In the genomic region with DNA sequence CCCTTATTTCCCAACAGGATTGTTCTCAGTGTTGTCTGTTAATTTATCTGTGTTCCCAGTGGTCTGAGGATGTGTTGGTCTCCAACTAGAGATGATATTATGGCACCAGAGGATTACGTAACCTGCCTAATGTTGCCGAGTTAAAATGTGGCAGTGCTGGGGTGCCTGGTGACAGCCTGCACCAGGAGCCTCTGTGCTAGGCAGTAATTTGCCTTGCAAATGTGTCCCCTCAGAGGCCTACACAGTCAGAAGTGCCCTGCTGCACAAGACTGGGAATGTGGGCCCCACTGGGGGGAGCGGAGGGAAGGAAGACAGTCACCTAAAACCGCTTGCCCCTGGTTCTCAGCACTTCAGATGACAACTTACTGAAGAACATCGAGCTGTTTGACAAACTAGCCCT, we compare ENCODE assay signal across 24 mouse cellular contexts. TPM values are rescaled to one million over a fixed set of nuclear protein-coding genes. Genes with fewer than 3 reads are reported as not detected.
DNase-seq lines count a peak whose midpoint lies in the region; ATAC-seq and TF ChIP-seq lines count a peak whose summit lies in the region.
"Had no signal": no experiment of that assay in that cellular context is flagged by ENCODE, and none has a peak within 500 bp of the region (broad histone marks: within the 10 kb centered on the region; RNA-seq: fewer than 3 reads in every experiment).

No protein-coding gene starts in this region.

- H3K4me2 ChIP-seq in forebrain, embryonic 13.5 days = no peak overlapping the region
- H3K4me2 ChIP-seq in forebrain, postnatal 0 days (ENCODE audit: low read depth) = no peak overlapping the region
- H3K4me2 ChIP-seq in CH12.LX (ENCODE audit: insufficient read depth, low read depth, poor library complexity, severe bottlenecking) = peak overlapping the region; percentile 81
- H3K4me2 ChIP-seq in hindbrain, embryonic 14.5 days (replicated peaks) = no peak overlapping the region
- no peak overlapping the region for H3K4me2 ChIP-seq in intestine, postnatal 0 days (replicated peaks; ENCODE audit: low read depth)
- H3K4me2 ChIP-seq: embryonic facial prominence, embryonic 12.5 days; heart, embryonic 15.5 days had no signal

- peaks cover 9% of the 10 kb centered on the region; the same call in 1 of the 2 replicates for H3K4me1 ChIP-seq in forebrain, embryonic 13.5 days
- H3K4me1 ChIP-seq in forebrain, postnatal 0 days (ENCODE audit: insufficient read depth) = no peaks in the 10 kb centered on the region
- peaks cover 23 to 76% of the 10 kb centered on the region in 2 experiments for H3K4me1 ChIP-seq in CH12.LX (ENCODE audit: control insufficient read depth in 1 of 2, insufficient read depth in 2 of 2)
- no peaks in the 10 kb centered on the region for H3K4me1 ChIP-seq in cortical plate, adult 2 months (ENCODE audit: control insufficient read depth, insufficient read depth, low read length)
- H3K4me1 ChIP-seq in hindbrain, embryonic 14.5 days (replicated peaks; ENCODE audit: control insufficient read depth, insufficient read depth, low read length) = no peaks in the 10 kb centered on the region
- H3K4me1 ChIP-seq in intestine, postnatal 0 days (replicated peaks; ENCODE audit: control insufficient read depth, insufficient read depth, low read length) = no peaks in the 10 kb centered on the region
- H3K4me1 ChIP-seq: heart, embryonic 15.5 days had no signal

- 0 out of 2 replicates have a peak, but pooled peaks have one; percentile 41 for ATAC-seq in forebrain, embryonic 13.5 days
- no peak for ATAC-seq in forebrain, postnatal 0 days
- ATAC-seq in hindbrain, embryonic 14.5 days (ENCODE audit: low FRiP score) = no peak
- no peak for ATAC-seq in intestine, postnatal 0 days
- ATAC-seq: hindbrain, postnatal 0 days had no signal

- TF ChIP-seq CTCF in forebrain, postnatal 0 days (IDR thresholded peaks at IDR 0.05; ENCODE audit: low read depth) = no peak
- TF ChIP-seq CTCF in CH12.LX (conservative IDR thresholded peaks at IDR 0.05 in 1 of 2, IDR thresholded peaks at IDR 0.05 in 1 of 2; ENCODE audit: low read depth in 2 of 2, low read length in 2 of 2) = no peak
- TF ChIP-seq CTCF in cortical plate, adult 2 months (IDR thresholded peaks at IDR 0.05; ENCODE audit: extremely low read depth, insufficient read depth, low read length) = no peak
- no peak for TF ChIP-seq CTCF in intestine, postnatal 0 days (IDR thresholded peaks at IDR 0.05; ENCODE audit: low read depth)

- in situ Hi-C loops in CH12.LX (cut with MboI; ENCODE audit: low pct_ligation_motif_present, low pct_unique_long_range_greater_than_20kb, low sequenced_read_pairs) = no loop called here

- no peaks in the 10 kb centered on the region for H3K27me3 ChIP-seq in forebrain, embryonic 13.5 days
- no peaks in the 10 kb centered on the region for H3K27me3 ChIP-seq in forebrain, postnatal 0 days (ENCODE audit: insufficient read depth, low read length)
- no peaks in the 10 kb centered on the region for H3K27me3 ChIP-seq in CH12.LX (replicated peaks)
- no peaks in the 10 kb centered on the region for H3K27me3 ChIP-seq in hindbrain, embryonic 14.5 days (ENCODE audit: control insufficient read depth, insufficient read depth, low read length)
- no peaks in the 10 kb centered on the region for H3K27me3 ChIP-seq in intestine, postnatal 0 days (replicated peaks; ENCODE audit: control insufficient read depth, insufficient read depth, low read length)
- H3K27me3 ChIP-seq: embryonic facial prominence, embryonic 12.5 days; heart, embryonic 15.5 days had no signal

- no peak overlapping the region for H3K9ac ChIP-seq in forebrain, embryonic 13.5 days
- no peak overlapping the region for H3K9ac ChIP-seq in forebrain, postnatal 0 days
- peak overlapping the region; percentile 72; the same call in 1 of the 2 replicates for H3K9ac ChIP-seq in CH12.LX (ENCODE audit: insufficient read depth, low read depth)
- no peak overlapping the region for H3K9ac ChIP-seq in hindbrain, embryonic 14.5 days
- H3K9ac ChIP-seq in intestine, postnatal 0 days (ENCODE audit: low read depth, low read length) = no peak overlapping the region
- H3K9ac ChIP-seq: embryonic facial prominence, embryonic 12.5 days; heart, embryonic 15.5 days had no signal

- WGBS in forebrain, embryonic 13.5 days = 70% methylated on average over 5 of the region's 5 CpGs
- 63% methylated on average over 5 of the region's 5 CpGs for WGBS in forebrain, postnatal 0 days
- 47% methylated on average over 5 of the region's 5 CpGs for WGBS in hindbrain, embryonic 14.5 days
- WGBS in intestine, postnatal 0 days = 78% methylated on average over 5 of the region's 5 CpGs

- no peak; the same call in none of the 2 replicates for TF ChIP-seq RAD21 in CH12.LX (IDR thresholded peaks at IDR 0.05; ENCODE audit: low read depth, low read length)

- H3K36me3 ChIP-seq in forebrain, embryonic 13.5 days (ENCODE audit: poor library complexity, severe bottlenecking) = peaks cover 58% of the 10 kb centered on the region
- H3K36me3 ChIP-seq in forebrain, postnatal 0 days (ENCODE audit: insufficient read depth) = peaks cover 57% of the 10 kb centered on the region
- H3K36me3 ChIP-seq in CH12.LX (replicated peaks in 1 of 2; ENCODE audit: control insufficient read depth in 1 of 2, insufficient read depth in 1 of 2, low read length in 1 of 2) = peaks cover 22 to 73% of the 10 kb centered on the region in 2 experiments
- H3K36me3 ChIP-seq in hindbrain, embryonic 14.5 days (replicated peaks; ENCODE audit: control insufficient read depth, insufficient read depth) = peaks cover 64% of the 10 kb centered on the region
- H3K36me3 ChIP-seq in intestine, postnatal 0 days (ENCODE audit: control insufficient read depth, insufficient read depth) = peaks cover 28% of the 10 kb centered on the region; the same call in 1 of the 2 replicates

- dilution Hi-C loops in CH12.LX (cut with MboI; ENCODE audit: extremely low pct_ligation_motif_present, extremely low pct_unique_long_range_greater_than_20kb, low sequenced_read_pairs) = no loop called here

- no peak for DNase-seq in forebrain, postnatal 0 days
- peak; percentile 82 for DNase-seq in layer of hippocampus, adult 9-11 months
- no peak for DNase-seq in layer of hippocampus, postnatal 36 days
- peak; percentile 85 for DNase-seq in CH12.LX (ENCODE audit: extremely low read depth)
- DNase-seq in hindbrain, embryonic 14.5 days (ENCODE audit: low spot score) = no peak
- DNase-seq: adrenal gland, postnatal 36 days; cerebellum, adult 9-10 months; gastrocnemius, postnatal 14 days; heart, adult 2 months; heart, postnatal 4 days; kidney, adult 11 months; kidney, postnatal 10 days; lung, adult 18-20 months; lung, postnatal 14 days had no signal

- H3K79me2 ChIP-seq in CH12.LX (replicated peaks; ENCODE audit: control insufficient read depth, extremely low read depth, insufficient read depth, poor library complexity, severe bottlenecking) = peaks cover 3% of the 10 kb centered on the region

- no peak overlapping the region; the same call in 1 of the 2 replicates for H3K27ac ChIP-seq in forebrain, embryonic 13.5 days
- H3K27ac ChIP-seq in forebrain, postnatal 0 days (ENCODE audit: low read depth, low read length) = no peak overlapping the region
- H3K27ac ChIP-seq in CH12.LX (ENCODE audit: insufficient read depth, low read depth) = peak overlapping the region; percentile 95
- peak overlapping the region; percentile 80 for H3K27ac ChIP-seq in cortical plate, adult 2 months (ENCODE audit: insufficient read depth, low read length)
- no peak overlapping the region for H3K27ac ChIP-seq in hindbrain, embryonic 14.5 days
- no peak overlapping the region for H3K27ac ChIP-seq in intestine, postnatal 0 days (ENCODE audit: low read depth, low read length)
- H3K27ac ChIP-seq: embryonic facial prominence, embryonic 12.5 days; heart, adult 2 months; heart, embryonic 15.5 days; hindbrain, postnatal 0 days; stomach, postnatal 0 days had no signal

- TF ChIP-seq POLR2A in CH12.LX (IDR thresholded peaks at IDR 0.05; ENCODE audit: low read depth, low read length) = peak; percentile 68
- TF ChIP-seq POLR2A in cortical plate, adult 2 months (IDR thresholded peaks at IDR 0.05; ENCODE audit: extremely low read depth, insufficient read depth, low read length) = no peak

- H3K4me3 ChIP-seq in forebrain, embryonic 13.5 days = no peak overlapping the region
- H3K4me3 ChIP-seq in forebrain, postnatal 0 days (ENCODE audit: low read depth, low read length) = no peak overlapping the region
- H3K4me3 ChIP-seq in CH12.LX (replicated peaks in 1 of 3; ENCODE audit: low read depth in 2 of 3, low read length in 2 of 3, poor library complexity in 1 of 3) = peak overlapping the region; percentile 39 to 54 (median 53)
- H3K4me3 ChIP-seq in cortical plate, adult 2 months (ENCODE audit: insufficient read depth, low read length) = peak overlapping the region; percentile 19; the same call in 1 of the 2 replicates
- H3K4me3 ChIP-seq in hindbrain, embryonic 14.5 days (replicated peaks; ENCODE audit: low read length) = no peak overlapping the region
- H3K4me3 ChIP-seq in intestine, postnatal 0 days (ENCODE audit: low read depth, low read length) = no peak overlapping the region
- H3K4me3 ChIP-seq: embryonic facial prominence, embryonic 12.5 days; heart, adult 2 months; heart, embryonic 15.5 days had no signal

- TF ChIP-seq EP300 in CH12.LX (IDR thresholded peaks at IDR 0.05; ENCODE audit: low read length) = peak; percentile 76

- H3K9me3 ChIP-seq in forebrain, embryonic 13.5 days (replicated peaks) = no peaks in the 10 kb centered on the region
- no peaks in the 10 kb centered on the region for H3K9me3 ChIP-seq in forebrain, postnatal 0 days (ENCODE audit: low read length)
- peaks cover 8% of the 10 kb centered on the region for H3K9me3 ChIP-seq in CH12.LX (replicated peaks; ENCODE audit: low read length)
- H3K9me3 ChIP-seq in hindbrain, embryonic 14.5 days (ENCODE audit: control insufficient read depth, low read length) = no peaks in the 10 kb centered on the region
- no peaks in the 10 kb centered on the region for H3K9me3 ChIP-seq in intestine, postnatal 0 days (ENCODE audit: control insufficient read depth)
- H3K9me3 ChIP-seq: embryonic facial prominence, embryonic 12.5 days; heart, embryonic 15.5 days had no signal

RNA-seq across cellular contexts. Expression of gene Asphd1, which starts 7.6 kb away (rescaled TPM):
- 2.5 and 5.1 TPM in 2 replicates for polyA plus RNA-seq in forebrain, embryonic 13.5 days (2015; fragmentation: Nextera tagmentation; extraction: Ambion mirVana)
- total RNA-seq in forebrain, postnatal 0 days (2014; rRNA removed) = 14.3 and 37.2 TPM in 2 replicates
- 10.3 and 13.6 TPM in 2 replicates for polyA plus RNA-seq in forebrain, postnatal 0 days (2015; fragmentation: Nextera tagmentation; extraction: Ambion mirVana)
- total RNA-seq in layer of hippocampus, postnatal 36 days (2021) = 10 to 100 TPM; 34.1 to 35.4 TPM
- total RNA-seq in CH12.LX (2012; rRNA removed) (0.08 TPM in 1 of 2 replicates, not detected in the other), CH12.LX (2014; rRNA removed) (not detected in 2 replicates)
- 1.3 and 1.8 TPM in 2 replicates for polyA plus RNA-seq in CH12.LX (2012; ENCODE audit: insufficient read length, low read depth)
- polyA plus RNA-seq in cortical plate, adult 2 months (2012; rRNA removed) = 55.7 and 63.8 TPM in 2 replicates
- 8.0 and 10.9 TPM in 2 replicates for polyA plus RNA-seq in hindbrain, embryonic 14.5 days (2014; fragmentation: Nextera tagmentation; extraction: Ambion mirVana)
- polyA plus RNA-seq in intestine, postnatal 0 days (2015; fragmentation: Nextera tagmentation; extraction: Ambion mirVana) = 0.16 and 0.21 TPM in 2 replicates
- total RNA-seq: common myeloid progenitor, adult 5-6 weeks; gastrocnemius, postnatal 14 days; heart, adult 2 months; liver, adult 2 months; neutrophil, adult 5-6 weeks had no signal
- polyA plus RNA-seq: liver, adult 2 months had no signal

RNA-seq across cellular contexts. Expression of gene Sez6l2, which starts 8.6 kb away (rescaled TPM):
- polyA plus RNA-seq in forebrain, embryonic 13.5 days (2015; fragmentation: Nextera tagmentation; extraction: Ambion mirVana) = 16.8 and 18.4 TPM in 2 replicates
- 104 and 160 TPM in 2 replicates for total RNA-seq in forebrain, postnatal 0 days (2014; rRNA removed)
- 38.3 and 45.3 TPM in 2 replicates for polyA plus RNA-seq in forebrain, postnatal 0 days (2015; fragmentation: Nextera tagmentation; extraction: Ambion mirVana)
- 100 to 1,000 TPM; 427 to 447 TPM for total RNA-seq in layer of hippocampus, postnatal 36 days (2021)
- total RNA-seq in CH12.LX (2012; rRNA removed) (7.2 and 8.8 TPM in 2 replicates), CH12.LX (2014; rRNA removed) (8.9 and 9.9 TPM in 2 replicates)
- polyA plus RNA-seq in CH12.LX (2012; ENCODE audit: insufficient read length, low read depth) = 29.2 and 29.3 TPM in 2 replicates
- 236 and 261 TPM in 2 replicates for polyA plus RNA-seq in cortical plate, adult 2 months (2012; rRNA removed)
- polyA plus RNA-seq in hindbrain, embryonic 14.5 days (2014; fragmentation: Nextera tagmentation; extraction: Ambion mirVana) = 68.9 and 70.1 TPM in 2 replicates
- 1.3 and 1.9 TPM in 2 replicates for polyA plus RNA-seq in intestine, postnatal 0 days (2015; fragmentation: Nextera tagmentation; extraction: Ambion mirVana)

RNA-seq across cellular contexts. Expression of gene Kctd13, which starts 13.1 kb away (rescaled TPM):
- 69.4 and 69.8 TPM in 2 replicates for polyA plus RNA-seq in forebrain, embryonic 13.5 days (2015; fragmentation: Nextera tagmentation; extraction: Ambion mirVana)
- 140 and 142 TPM in 2 replicates for total RNA-seq in forebrain, postnatal 0 days (2014; rRNA removed)
- polyA plus RNA-seq in forebrain, postnatal 0 days (2015; fragmentation: Nextera tagmentation; extraction: Ambion mirVana) = 218 and 222 TPM in 2 replicates
- total RNA-seq in layer of hippocampus, postnatal 36 days (2021) = 100 to 1,000 TPM; 161 to 171 TPM
- total RNA-seq in CH12.LX (2012; rRNA removed) (35.0 and 37.5 TPM in 2 replicates), CH12.LX (2014; rRNA removed) (16.4 and 19.0 TPM in 2 replicates)
- 35.2 and 40.4 TPM in 2 replicates for polyA plus RNA-seq in CH12.LX (2012; ENCODE audit: insufficient read length, low read depth)
- polyA plus RNA-seq in cortical plate, adult 2 months (2012; rRNA removed) = 188 and 198 TPM in 2 replicates
- 102 and 104 TPM in 2 replicates for polyA plus RNA-seq in hindbrain, embryonic 14.5 days (2014; fragmentation: Nextera tagmentation; extraction: Ambion mirVana)
- 11.4 and 11.9 TPM in 2 replicates for polyA plus RNA-seq in intestine, postnatal 0 days (2015; fragmentation: Nextera tagmentation; extraction: Ambion mirVana)

RNA-seq across cellular contexts. Expression of gene Tmem219, which starts 19.1 kb away (rescaled TPM):
- polyA plus RNA-seq in forebrain, embryonic 13.5 days (2015; fragmentation: Nextera tagmentation; extraction: Ambion mirVana) = 30.5 and 35.3 TPM in 2 replicates
- total RNA-seq in forebrain, postnatal 0 days (2014; rRNA removed) = 22.8 and 23.8 TPM in 2 replicates
- 44.7 and 45.4 TPM in 2 replicates for polyA plus RNA-seq in forebrain, postnatal 0 days (2015; fragmentation: Nextera tagmentation; extraction: Ambion mirVana)
- 10 to 100 TPM; 23.2 to 23.8 TPM for total RNA-seq in layer of hippocampus, postnatal 36 days (2021)
- total RNA-seq in CH12.LX (2012; rRNA removed) = 39.7 and 43.2 TPM in 2 replicates
- 31.3 and 33.4 TPM in 2 replicates for total RNA-seq in CH12.LX (2014; rRNA removed)
- polyA plus RNA-seq in CH12.LX (2012; ENCODE audit: insufficient read length, low read depth) = 37.4 and 39.3 TPM in 2 replicates
- 31.9 and 35.9 TPM in 2 replicates for polyA plus RNA-seq in cortical plate, adult 2 months (2012; rRNA removed)
- 28.0 and 29.3 TPM in 2 replicates for polyA plus RNA-seq in hindbrain, embryonic 14.5 days (2014; fragmentation: Nextera tagmentation; extraction: Ambion mirVana)
- 71.1 and 73.5 TPM in 2 replicates for polyA plus RNA-seq in intestine, postnatal 0 days (2015; fragmentation: Nextera tagmentation; extraction: Ambion mirVana)

RNA-seq across cellular contexts. Expression of gene Cdipt, which starts 33.9 kb away (rescaled TPM):
- polyA plus RNA-seq in forebrain, embryonic 13.5 days (2015; fragmentation: Nextera tagmentation; extraction: Ambion mirVana) = 82.9 and 95.8 TPM in 2 replicates
- total RNA-seq in forebrain, postnatal 0 days (2014; rRNA removed) = 120 and 158 TPM in 2 replicates
- polyA plus RNA-seq in forebrain, postnatal 0 days (2015; fragmentation: Nextera tagmentation; extraction: Ambion mirVana) = 134 and 137 TPM in 2 replicates
- total RNA-seq in layer of hippocampus, postnatal 36 days (2021) = 100 to 1,000 TPM; 159 to 164 TPM
- total RNA-seq in CH12.LX (2012; rRNA removed) = 72.8 and 86.2 TPM in 2 replicates
- total RNA-seq in CH12.LX (2014; rRNA removed) = 100 and 108 TPM in 2 replicates
- polyA plus RNA-seq in CH12.LX (2012; ENCODE audit: insufficient read length, low read depth) = 120 and 138 TPM in 2 replicates
- 252 and 253 TPM in 2 replicates for polyA plus RNA-seq in cortical plate, adult 2 months (2012; rRNA removed)
- polyA plus RNA-seq in hindbrain, embryonic 14.5 days (2014; fragmentation: Nextera tagmentation; extraction: Ambion mirVana) = 110 and 118 TPM in 2 replicates
- polyA plus RNA-seq in intestine, postnatal 0 days (2015; fragmentation: Nextera tagmentation; extraction: Ambion mirVana) = 159 and 169 TPM in 2 replicates

Comparison
In these comparisons a context has a peak if more than half of its experiments do, and no peak if none do; other contexts are left out.
1. DNase-seq: peak in layer of hippocampus, adult 9-11 months (single experiment) and CH12.LX (single experiment); none in forebrain, postnatal 0 days (single experiment), layer of hippocampus, postnatal 36 days (0 of 2) and hindbrain, embryonic 14.5 days (single experiment).
2. H3K27ac ChIP-seq: peak in CH12.LX (single experiment) and cortical plate, adult 2 months (single experiment); none in forebrain, embryonic 13.5 days (single experiment), forebrain, postnatal 0 days (single experiment), hindbrain, embryonic 14.5 days (single experiment) and intestine, postnatal 0 days (single experiment).
3. H3K4me3 ChIP-seq: peak in CH12.LX (3 of 3) and cortical plate, adult 2 months (single experiment); none in forebrain, embryonic 13.5 days (single experiment), forebrain, postnatal 0 days (single experiment), hindbrain, embryonic 14.5 days (single experiment) and intestine, postnatal 0 days (single experiment).